Mouse (Mus musculus): Measurements from ENCODE around the gene Spsb1.
A peak's percentile ranks its signal among the peaks of the same experiment; 100 is the strongest.

Gene Spsb1

DNA sequence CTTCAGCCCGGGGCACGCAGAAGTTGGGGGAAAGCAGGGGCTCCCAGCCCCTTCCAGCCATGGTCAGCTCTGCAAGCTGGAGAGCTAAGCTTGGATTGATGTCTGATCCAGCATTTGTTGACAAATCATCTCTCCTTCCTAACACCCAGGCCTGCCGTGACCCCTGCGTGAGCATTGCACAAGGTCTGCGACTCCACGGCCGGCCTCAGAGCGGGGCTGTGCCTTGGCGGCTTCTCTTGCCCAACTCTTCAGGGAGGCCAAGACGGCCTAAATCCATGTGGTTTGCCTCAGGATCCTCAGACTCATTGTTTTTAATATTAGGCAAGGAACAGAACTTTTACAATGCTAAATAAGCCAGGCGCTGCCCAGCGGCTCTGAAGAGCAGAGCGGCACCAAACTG lies 3.6 kb downstream of the Spsb1 start:
- peak; percentile 79 for DNase-seq (ENCODE audit: low spot score)

DNA sequence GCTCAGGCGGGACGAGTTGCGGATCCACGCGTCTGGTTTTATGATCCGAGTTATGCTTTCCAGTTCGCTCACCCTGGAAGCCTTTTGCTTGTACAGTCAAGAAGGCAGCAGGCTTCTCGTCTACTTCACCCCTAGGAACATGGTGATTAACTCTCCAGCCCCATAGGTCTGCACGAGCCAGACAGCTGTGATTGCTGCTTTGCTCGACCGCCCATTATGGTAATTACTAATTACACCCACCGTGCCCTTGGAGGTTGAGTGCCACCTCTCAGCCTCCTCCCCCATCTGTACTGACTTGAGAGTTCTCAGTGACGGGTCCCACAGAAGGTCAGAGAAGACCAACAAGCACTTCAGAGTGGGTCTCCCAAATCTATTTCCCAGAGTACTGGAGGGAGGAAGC lies 5.2 kb downstream of the Spsb1 start:
- no peak for DNase-seq (ENCODE audit: low spot score)

GRCm38 (mm10) chr4:149948119-149948518 lies 6.7 kb downstream of the Spsb1 start:
- no peak for DNase-seq (ENCODE audit: low spot score)

GRCm38 (mm10) chr4:149947396-149947795 lies 7.4 kb downstream of the Spsb1 start:
- no peak for DNase-seq (ENCODE audit: low spot score)

DNA sequence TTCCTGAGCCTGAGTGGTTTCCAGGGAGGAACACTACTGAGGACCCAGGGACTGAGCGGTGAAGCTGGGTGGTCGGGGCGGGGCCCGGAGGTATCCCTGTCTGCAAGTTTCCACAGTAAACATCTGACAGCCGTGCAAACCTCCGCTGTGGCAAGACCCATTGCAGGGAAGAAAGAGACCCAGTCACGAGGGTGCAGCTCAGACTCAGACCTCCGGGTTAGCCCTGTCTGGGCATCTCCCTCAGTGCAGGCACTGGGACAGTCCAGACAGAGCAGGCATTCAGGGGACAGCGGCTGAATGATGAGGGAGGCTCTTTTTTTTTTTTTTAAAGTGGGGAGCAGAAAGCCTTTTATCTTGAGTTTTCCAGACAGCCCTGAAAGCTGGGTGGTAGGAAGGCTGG lies 9.6 kb downstream of the Spsb1 start:
- no peak for DNase-seq (ENCODE audit: low spot score)

GRCm38 (mm10) chr4:149944214-149944613 lies 10.6 kb downstream of the Spsb1 start:
- DNase-seq (ENCODE audit: low spot score) = no peak

- no peak for DNase-seq (ENCODE audit: low spot score)
These were observed 11.8 kb downstream of the Spsb1 start for GRCm38 (mm10) chr4:149942831-149943741.

DNA sequence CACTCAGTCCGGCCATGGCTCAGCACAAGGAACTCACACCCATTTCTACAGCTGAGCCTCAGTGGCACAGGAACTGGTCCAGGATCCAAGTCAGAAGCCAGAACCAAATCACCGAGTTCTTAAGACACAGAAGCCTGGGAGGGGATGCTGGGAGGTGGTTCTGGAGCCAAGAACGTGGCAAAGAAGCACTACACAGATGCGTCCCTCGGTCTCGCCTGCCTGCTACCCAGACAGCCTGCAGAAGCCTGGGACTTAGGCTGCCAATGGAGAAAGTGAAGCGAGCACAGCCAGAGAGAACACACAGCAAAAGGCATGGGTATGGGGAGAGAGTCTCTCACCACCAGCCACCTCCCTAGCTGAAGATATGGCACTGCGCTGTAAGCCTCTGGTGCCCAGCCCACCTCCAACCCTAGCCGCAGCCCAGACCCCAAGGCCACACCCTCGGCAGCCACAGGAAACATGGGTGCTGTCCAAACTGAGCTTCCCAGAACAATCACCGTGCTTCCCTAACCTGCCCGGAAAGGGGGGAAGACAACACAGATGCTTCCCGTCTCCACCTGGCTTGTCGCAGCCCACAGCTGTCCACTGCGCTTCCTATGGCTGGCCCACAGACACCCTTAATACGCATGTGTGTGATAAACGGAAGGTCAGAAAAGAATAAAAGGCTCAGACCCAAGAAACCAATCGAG lies 13.6 kb downstream of the Spsb1 start:
- DNase-seq (ENCODE audit: low spot score) = no peak

DNA sequence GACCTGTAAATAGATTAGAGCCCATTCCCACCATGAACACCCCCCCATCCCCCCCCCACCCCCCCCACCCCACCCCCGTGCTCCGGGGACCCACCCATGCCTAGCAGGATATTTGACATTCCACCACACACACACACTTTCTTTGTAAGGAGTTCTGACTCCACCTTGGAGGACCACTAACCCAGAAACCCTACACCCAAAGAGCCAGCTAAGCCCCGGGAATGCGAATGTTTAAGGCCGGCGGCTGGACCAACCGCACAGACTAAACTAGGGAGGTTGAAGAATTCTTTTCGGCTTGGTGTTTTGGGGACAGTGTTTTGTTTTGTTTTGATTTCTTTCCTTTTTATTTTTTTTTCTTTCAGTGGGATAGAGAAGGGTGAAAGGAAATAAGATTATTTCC lies 16.1 kb downstream of the Spsb1 start:
- DNase-seq (ENCODE audit: low spot score) = no peak

DNA sequence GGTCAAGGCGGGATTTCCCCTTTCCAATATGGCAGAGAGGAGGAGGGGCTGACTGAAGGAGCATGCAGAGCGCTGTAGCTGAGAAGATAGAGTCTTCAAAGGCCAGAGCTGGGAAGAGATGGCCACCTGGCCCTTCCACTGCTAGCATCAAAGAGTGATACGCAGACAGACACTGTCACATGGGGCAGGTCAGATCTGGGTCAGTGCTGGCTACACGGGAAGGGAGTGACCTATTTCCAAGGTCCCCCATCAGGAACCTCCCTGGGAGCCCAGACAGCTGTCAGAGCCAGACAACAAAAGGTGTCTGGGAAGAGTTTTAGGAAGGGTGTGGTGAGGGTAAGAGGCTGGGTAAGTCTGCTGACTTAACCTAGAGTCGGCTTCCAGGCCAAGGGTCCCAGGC lies 17.9 kb downstream of the Spsb1 start:
- no peak for DNase-seq (ENCODE audit: low spot score)

DNA sequence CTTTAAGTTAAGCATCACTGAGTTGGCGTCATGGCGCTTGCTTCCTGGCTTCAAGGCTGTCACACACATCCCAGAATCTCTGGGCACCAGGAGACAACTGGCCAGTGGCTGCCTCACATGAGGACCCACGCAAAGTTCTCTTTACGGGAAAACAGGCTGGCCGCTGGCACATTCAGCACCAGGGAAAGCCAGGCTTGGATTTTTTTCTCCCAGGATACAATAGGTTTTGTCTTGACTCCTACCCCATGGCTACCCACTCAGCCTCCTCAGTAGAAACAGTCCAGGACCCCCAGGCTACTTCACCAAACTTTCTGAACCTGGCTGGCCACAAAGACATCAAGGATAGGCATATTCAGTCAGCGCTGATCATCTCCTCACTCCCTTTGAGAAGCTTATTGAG lies 19.4 kb downstream of the Spsb1 start:
- DNase-seq (ENCODE audit: low spot score) = no peak

- DNase-seq (ENCODE audit: low spot score) = no peak
These were observed 21.2 kb downstream of the Spsb1 start for GRCm38 (mm10) chr4:149933519-149934245.

GRCm38 (mm10) chr4:149933025-149933424 lies 21.8 kb downstream of the Spsb1 start:
- no peak for DNase-seq (ENCODE audit: low spot score)

DNA sequence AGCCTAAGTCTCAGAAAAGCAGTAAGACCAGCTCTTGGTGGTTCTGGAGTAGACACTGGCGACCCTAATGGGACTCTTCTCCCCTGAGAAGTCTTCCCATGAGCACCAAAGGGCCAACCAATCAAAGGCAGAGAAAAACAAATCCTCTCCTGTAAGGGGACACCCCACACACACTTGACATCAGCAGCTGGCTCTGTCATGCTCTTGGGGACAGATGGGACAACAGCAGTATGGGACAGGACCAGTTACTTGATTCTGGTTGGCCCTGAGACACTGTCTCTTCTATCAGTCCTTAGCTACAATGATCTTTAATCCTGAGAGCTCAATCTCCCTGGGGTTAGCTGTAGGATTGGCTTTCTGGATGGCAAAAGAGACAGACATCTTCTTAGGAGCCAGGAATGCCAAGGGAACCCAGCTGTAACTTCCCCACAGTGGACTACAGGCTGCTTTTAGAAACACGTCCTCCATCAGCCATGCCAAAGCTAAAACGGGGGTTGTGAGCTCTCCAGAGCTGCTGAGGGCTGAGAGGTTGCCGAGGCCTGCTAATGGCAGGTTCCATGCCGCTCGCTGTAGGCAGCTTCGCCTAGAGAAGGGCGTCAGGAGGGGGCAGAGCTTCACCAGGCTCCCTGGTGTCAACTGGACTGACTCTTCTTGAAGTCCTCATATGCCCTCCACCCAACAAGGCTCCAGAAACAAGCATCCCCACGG lies 22.6 kb downstream of the Spsb1 start:
- DNase-seq (ENCODE audit: low spot score) = no peak

- no peak for DNase-seq (ENCODE audit: low spot score)
These were observed 24.1 kb downstream of the Spsb1 start for GRCm38 (mm10) chr4:149930755-149931154.

DNA sequence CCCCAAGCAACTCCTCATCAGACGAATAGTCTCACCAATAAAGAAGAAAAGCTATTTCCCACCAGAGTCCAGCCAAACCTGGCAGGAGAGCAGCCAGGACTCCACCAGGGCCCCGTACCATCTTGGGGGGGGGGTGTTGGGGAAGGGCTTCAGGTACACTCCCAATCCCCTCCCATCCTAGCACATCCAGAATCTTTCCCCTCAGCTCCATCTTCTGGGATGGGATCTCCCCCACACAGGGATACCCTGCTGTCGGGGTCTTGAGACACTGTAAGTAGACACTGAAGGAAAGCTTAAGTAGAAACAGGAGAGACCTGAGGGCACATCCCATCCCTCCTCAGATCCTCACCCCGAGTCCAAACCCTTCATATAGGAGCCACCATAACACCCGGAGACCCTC lies 31.8 kb downstream of the Spsb1 start:
- no peak for DNase-seq (ENCODE audit: low spot score)

GRCm38 (mm10) chr4:149922121-149922718 lies 32.6 kb downstream of the Spsb1 start:
- peak; percentile 10 for DNase-seq (ENCODE audit: low spot score)

GRCm38 (mm10) chr4:149920886-149921285 lies 34.0 kb downstream of the Spsb1 start:
- DNase-seq (ENCODE audit: low spot score) = no peak

DNA sequence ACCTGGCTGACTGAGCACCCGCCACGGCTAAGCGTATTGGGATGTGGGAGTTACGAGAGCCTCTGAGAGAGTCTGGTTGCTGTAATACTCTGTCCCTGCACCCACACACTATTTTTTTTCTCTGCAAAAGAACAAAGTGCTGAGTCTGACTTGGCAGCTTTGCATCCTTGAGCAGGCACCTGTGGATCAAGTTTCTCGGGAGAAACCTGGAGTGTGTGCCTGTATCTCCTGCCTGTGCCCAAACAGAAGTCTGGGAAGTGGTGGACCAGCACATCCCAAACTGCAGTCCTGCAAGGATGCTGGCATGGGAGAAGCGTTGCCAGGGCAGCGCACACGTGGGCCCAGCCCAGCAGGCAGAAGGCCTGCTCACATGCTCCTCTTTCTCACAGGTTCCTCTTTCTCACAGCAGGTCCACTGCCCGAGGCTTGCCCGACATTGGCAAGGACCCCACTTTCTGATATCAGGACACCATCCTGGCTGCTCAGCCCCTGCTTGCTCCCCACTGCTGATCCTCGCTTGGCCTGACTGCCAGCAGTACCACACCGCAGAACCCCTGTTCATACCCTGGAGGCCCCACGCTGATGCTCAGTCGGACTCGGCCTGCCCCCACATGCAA lies 36.3 kb downstream of the Spsb1 start:
- no peak for DNase-seq (ENCODE audit: low spot score)

- no peak for DNase-seq (ENCODE audit: low spot score)
These were observed 38.0 kb downstream of the Spsb1 start for GRCm38 (mm10) chr4:149916831-149917230.

- DNase-seq (ENCODE audit: low spot score) = no peak
These were observed 41.0 kb downstream of the Spsb1 start for GRCm38 (mm10) chr4:149913709-149914370.
